Mouse (Mus musculus): ENCODE measurements around the gene Atxn7. TPM values are rescaled to one million over a fixed set of nuclear protein-coding genes. Genes with fewer than 3 reads are reported as not detected.

Gene Atxn7
- polyA plus RNA-seq, 1 experiment from 2014 or later = 3.8 TPM

GRCm38 (mm10) chr14:14066241-14066640 is 105.0 kb downstream of the Atxn7 start:
- Histone ChIP-seq H3K4me3 (replicated peaks; ENCODE audit: low read length) (no peak overlapping the region), H3K36me3 (ENCODE audit: control insufficient read depth, insufficient read depth, low read length) (no peaks in the 10 kb centered on the region), H3K4me1 (ENCODE audit: control insufficient read depth, insufficient read depth, low read length) (peaks cover 40% of the 10 kb centered on the region), H3K9me3 (replicated peaks; ENCODE audit: control insufficient read depth, low read length) (no peaks in the 10 kb centered on the region), H3K27me3 (ENCODE audit: control insufficient read depth, insufficient read depth, low read length) (no peaks in the 10 kb centered on the region), H3K9ac (ENCODE audit: low read length) (no peak overlapping the region), H3K27ac (ENCODE audit: low read length) (peak overlapping the region; percentile 46; the same call in 1 of the 2 replicates), H3K4me2 (ENCODE audit: low read depth, low read length) (no peak overlapping the region)
- ATAC-seq (ENCODE audit: insufficient read depth, low FRiP score) = no peak
- 60% methylated on average over 6 of the region's 6 CpGs for WGBS

- Histone ChIP-seq H3K27ac (ENCODE audit: low read length) (peak overlapping the region; percentile 91), H3K4me3 (replicated peaks; ENCODE audit: low read length) (peak overlapping the region; percentile 27), H3K9ac (ENCODE audit: low read length) (peak overlapping the region; percentile 56), H3K4me2 (ENCODE audit: low read depth, low read length) (peak overlapping the region; percentile 51), H3K9me3 (replicated peaks; ENCODE audit: control insufficient read depth, low read length) (no peaks in the 10 kb centered on the region), H3K27me3 (ENCODE audit: control insufficient read depth, insufficient read depth, low read length) (no peaks in the 10 kb centered on the region), H3K4me1 (ENCODE audit: control insufficient read depth, insufficient read depth, low read length) (peaks cover 47% of the 10 kb centered on the region), H3K36me3 (ENCODE audit: control insufficient read depth, insufficient read depth, low read length) (no peaks in the 10 kb centered on the region)
- ATAC-seq (ENCODE audit: insufficient read depth, low FRiP score) = peak; percentile 65
- WGBS = 9% methylated on average over 10 of the region's 10 CpGs
Measured at GRCm38 (mm10) chr14:14067648-14068472, 106.6 kb downstream of the Atxn7 start.

GRCm38 (mm10) chr14:14068553-14068952 is 107.3 kb downstream of the Atxn7 start:
- WGBS = 32% methylated on average over 3 of the region's 3 CpGs
- Histone ChIP-seq H3K4me1 (ENCODE audit: control insufficient read depth, insufficient read depth, low read length) (peaks cover 47% of the 10 kb centered on the region), H3K9me3 (replicated peaks; ENCODE audit: control insufficient read depth, low read length) (no peaks in the 10 kb centered on the region), H3K4me2 (ENCODE audit: low read depth, low read length) (peak overlapping the region; percentile 51), H3K9ac (ENCODE audit: low read length) (no peak overlapping the region), H3K27me3 (ENCODE audit: control insufficient read depth, insufficient read depth, low read length) (no peaks in the 10 kb centered on the region), H3K4me3 (replicated peaks; ENCODE audit: low read length) (no peak overlapping the region), H3K36me3 (ENCODE audit: control insufficient read depth, insufficient read depth, low read length) (no peaks in the 10 kb centered on the region), H3K27ac (ENCODE audit: low read length) (peak overlapping the region; percentile 91)
- ATAC-seq (ENCODE audit: insufficient read depth, low FRiP score) = no peak

GRCm38 (mm10) chr14:14070541-14071315 is 109.5 kb downstream of the Atxn7 start:
- Histone ChIP-seq H3K27me3 (ENCODE audit: control insufficient read depth, insufficient read depth, low read length) (no peaks in the 10 kb centered on the region), H3K9me3 (replicated peaks; ENCODE audit: control insufficient read depth, low read length) (no peaks in the 10 kb centered on the region), H3K9ac (ENCODE audit: low read length) (no peak overlapping the region), H3K27ac (ENCODE audit: low read length) (no peak overlapping the region), H3K4me3 (replicated peaks; ENCODE audit: low read length) (no peak overlapping the region), H3K36me3 (ENCODE audit: control insufficient read depth, insufficient read depth, low read length) (no peaks in the 10 kb centered on the region), H3K4me1 (ENCODE audit: control insufficient read depth, insufficient read depth, low read length) (peaks cover 37% of the 10 kb centered on the region), H3K4me2 (ENCODE audit: low read depth, low read length) (no peak overlapping the region)
- no peak for ATAC-seq (ENCODE audit: insufficient read depth, low FRiP score)
- 31% methylated on average over 6 of the region's 6 CpGs for WGBS

GRCm38 (mm10) chr14:14071456-14071855 is 110.2 kb downstream of the Atxn7 start:
- no peak overlapping the region for H3K4me3 ChIP-seq (replicated peaks; ENCODE audit: low read length)
- H3K27me3 ChIP-seq (ENCODE audit: control insufficient read depth, insufficient read depth, low read length) = no peaks in the 10 kb centered on the region
- no peak overlapping the region for H3K9ac ChIP-seq (ENCODE audit: low read length)
- peaks cover 33% of the 10 kb centered on the region for H3K4me1 ChIP-seq (ENCODE audit: control insufficient read depth, insufficient read depth, low read length)
- H3K9me3 ChIP-seq (replicated peaks; ENCODE audit: control insufficient read depth, low read length) = no peaks in the 10 kb centered on the region
- H3K36me3 ChIP-seq (ENCODE audit: control insufficient read depth, insufficient read depth, low read length) = no peaks in the 10 kb centered on the region
- WGBS = 26% methylated on average over 4 of the region's 4 CpGs
- H3K27ac ChIP-seq (ENCODE audit: low read length) = no peak overlapping the region
- ATAC-seq (ENCODE audit: insufficient read depth, low FRiP score) = peak; percentile 70; the same call in 1 of the 2 replicates
- H3K4me2 ChIP-seq (ENCODE audit: low read depth, low read length) = no peak overlapping the region

- Histone ChIP-seq H3K9ac (ENCODE audit: low read length) (no peak overlapping the region), H3K27me3 (ENCODE audit: control insufficient read depth, insufficient read depth, low read length) (no peaks in the 10 kb centered on the region), H3K36me3 (ENCODE audit: control insufficient read depth, insufficient read depth, low read length) (0 out of 2 replicates have a peak, but pooled peaks cover 3% of the 10 kb centered on the region), H3K4me3 (replicated peaks; ENCODE audit: low read length) (no peak overlapping the region), H3K4me1 (ENCODE audit: control insufficient read depth, insufficient read depth, low read length) (no peaks in the 10 kb centered on the region), H3K27ac (ENCODE audit: low read length) (no peak overlapping the region), H3K9me3 (replicated peaks; ENCODE audit: control insufficient read depth, low read length) (no peaks in the 10 kb centered on the region), H3K4me2 (ENCODE audit: low read depth, low read length) (no peak overlapping the region)
- ATAC-seq (ENCODE audit: insufficient read depth, low FRiP score) = no peak
- WGBS = 90% methylated on average over 6 of the region's 6 CpGs
Measured at GRCm38 (mm10) chr14:14080604-14081194, 119.5 kb downstream of the Atxn7 start.

- H3K9ac ChIP-seq (ENCODE audit: low read length) = no peak overlapping the region
- 88% methylated on average over 8 of the region's 8 CpGs for WGBS
- no peaks in the 10 kb centered on the region for H3K9me3 ChIP-seq (replicated peaks; ENCODE audit: control insufficient read depth, low read length)
- ATAC-seq (ENCODE audit: insufficient read depth, low FRiP score) = no peak
- no peaks in the 10 kb centered on the region for H3K4me1 ChIP-seq (ENCODE audit: control insufficient read depth, insufficient read depth, low read length)
- H3K4me3 ChIP-seq (replicated peaks; ENCODE audit: low read length) = no peak overlapping the region
- no peak overlapping the region; the same call in 1 of the 2 replicates for H3K27ac ChIP-seq (ENCODE audit: low read length)
- no peaks in the 10 kb centered on the region for H3K36me3 ChIP-seq (ENCODE audit: control insufficient read depth, insufficient read depth, low read length)
- H3K27me3 ChIP-seq (ENCODE audit: control insufficient read depth, insufficient read depth, low read length) = no peaks in the 10 kb centered on the region
- no peak overlapping the region for H3K4me2 ChIP-seq (ENCODE audit: low read depth, low read length)
Measured at GRCm38 (mm10) chr14:14083811-14084210, 122.6 kb downstream of the Atxn7 start.

- H3K4me3 ChIP-seq (replicated peaks; ENCODE audit: low read length) = no peak overlapping the region
- no peak overlapping the region for H3K9ac ChIP-seq (ENCODE audit: low read length)
- no peak overlapping the region for H3K27ac ChIP-seq (ENCODE audit: low read length)
- WGBS = 87% methylated on average over 4 of the region's 4 CpGs
- H3K4me1 ChIP-seq (ENCODE audit: control insufficient read depth, insufficient read depth, low read length) = no peaks in the 10 kb centered on the region
- H3K27me3 ChIP-seq (ENCODE audit: control insufficient read depth, insufficient read depth, low read length) = no peaks in the 10 kb centered on the region
- ATAC-seq (ENCODE audit: insufficient read depth, low FRiP score) = no peak
- H3K36me3 ChIP-seq (ENCODE audit: control insufficient read depth, insufficient read depth, low read length) = peaks cover 7% of the 10 kb centered on the region
- no peak overlapping the region for H3K4me2 ChIP-seq (ENCODE audit: low read depth, low read length)
- H3K9me3 ChIP-seq (replicated peaks; ENCODE audit: control insufficient read depth, low read length) = no peaks in the 10 kb centered on the region
Measured at GRCm38 (mm10) chr14:14086711-14087263, 125.5 kb downstream of the Atxn7 start.

Measured in stomach, embryonic 16.5 days (tissue).